Mouse (Mus musculus) layer of hippocampus, adult 2 months (tissue): ENCODE measurements at regions not wholly inside any gene's neighbourhood (a gene's known extent, or its start where the extent isn't known, plus 50 kb on each side); places are given as distances from the start of the nearest gene placed in this dataset.

Source experiments
- DNase-seq, 2 experiments: peaks; one replicate each; pipeline ENCODE4 v3.0.0; 2022; ENCODE audit warnings: low spot score in 2 of 2
- H3K27ac ChIP-seq: fragments of 200-600 bp; 2 replicates; pipeline ENCODE4 v1.8.1; 2022
- H3K4me3 ChIP-seq: fragments of 200-600 bp; 2 replicates; pipeline ENCODE4 v1.8.1; 2022; ENCODE audit warnings: mild to moderate bottlenecking
- CTCF ChIP-seq: fragments of 200-600 bp; conservative IDR thresholded peaks from 2 replicates; pipeline ENCODE4 v1.8.1; 2022; ENCODE audit warnings: antibody characterized with exemption, mild to moderate bottlenecking, moderate library complexity

- Histone ChIP-seq H3K27ac (no peak overlapping the region), H3K4me3 (no peak overlapping the region)
- TF ChIP-seq CTCF, result no peak
- DNase-seq, result no peak
These were observed 63.2 kb upstream of the Trib2 start for GRCm38 (mm10) chr12:15879907-15880430.
